27 mouse cellular contexts compared by ENCODE assay signal in genomic region chr5:38119268-38119667, GRCm38 (mm10). TPM values are rescaled to one million over a fixed set of nuclear protein-coding genes. Genes with fewer than 3 reads are reported as not detected.
"Had no signal": no experiment of that assay in that cellular context is flagged by ENCODE, and none has a peak within 500 bp of the region (broad histone marks: within the 10 kb centered on the region; RNA-seq: fewer than 3 reads in every experiment).

No protein-coding gene starts in this region.

- H3K9me3 ChIP-seq: embryonic facial prominence, embryonic 10.5 days; embryonic facial prominence, embryonic 12.5 days; embryonic facial prominence, embryonic 13.5 days; embryonic facial prominence, embryonic 15.5 days; forebrain, embryonic 10.5 days; forebrain, embryonic 12.5 days; forebrain, embryonic 13.5 days; forebrain, embryonic 15.5 days had no signal

- H3K27ac ChIP-seq: embryonic facial prominence, embryonic 10.5 days; embryonic facial prominence, embryonic 12.5 days; embryonic facial prominence, embryonic 13.5 days; embryonic facial prominence, embryonic 15.5 days; forebrain, embryonic 10.5 days; forebrain, embryonic 12.5 days; forebrain, embryonic 13.5 days; forebrain, embryonic 15.5 days; gastrocnemius, adult 2 months; heart, adult 2 months had no signal

- H3K4me3 ChIP-seq: embryonic facial prominence, embryonic 10.5 days; embryonic facial prominence, embryonic 12.5 days; embryonic facial prominence, embryonic 13.5 days; embryonic facial prominence, embryonic 15.5 days; erythroblast, embryonic 14.5 days; forebrain, embryonic 10.5 days; forebrain, embryonic 12.5 days; forebrain, embryonic 13.5 days; forebrain, embryonic 15.5 days; gastrocnemius, adult 2 months; heart, adult 2 months had no signal

- H3K4me1 ChIP-seq: embryonic facial prominence, embryonic 10.5 days; embryonic facial prominence, embryonic 12.5 days; embryonic facial prominence, embryonic 13.5 days; embryonic facial prominence, embryonic 15.5 days; forebrain, embryonic 10.5 days; forebrain, embryonic 12.5 days; forebrain, embryonic 13.5 days; forebrain, embryonic 15.5 days had no signal

- ATAC-seq: forebrain, embryonic 13.5 days; forebrain, embryonic 14.5 days; forebrain, embryonic 15.5 days; forebrain, embryonic 16.5 days; forebrain, postnatal 0 days had no signal

- DNase-seq: cerebellum, adult 9-10 months; cerebellum, adult 9-11 months; cerebellum, postnatal 10 days; cerebellum, postnatal 14 days; cerebellum, postnatal 25 days; cerebellum, postnatal 36 days; embryo, embryonic 11 days; forebrain, postnatal 0 days; gastrocnemius, adult 2 months; gastrocnemius, postnatal 10 days; gastrocnemius, postnatal 14 days; gastrocnemius, postnatal 25 days; gastrocnemius, postnatal 36 days; heart, adult 11 months; heart, adult 18-20 months; heart, adult 2 months had no signal

- H3K27me3 ChIP-seq: embryonic facial prominence, embryonic 12.5 days; embryonic facial prominence, embryonic 13.5 days; embryonic facial prominence, embryonic 15.5 days; forebrain, embryonic 12.5 days; forebrain, embryonic 13.5 days; forebrain, embryonic 15.5 days had no signal

RNA-seq across cellular contexts. Expression of gene Nsg1, which starts 40.4 kb away (rescaled TPM):
- polyA plus RNA-seq: erythroblast, embryonic 14.5 days had no signal
